Mouse (Mus musculus) macrophage (primary cell): Measurements from ENCODE around the gene Ptpn4. TPM values are rescaled to one million over a fixed set of nuclear protein-coding genes. Genes with fewer than 3 reads are reported as not detected.

Experiments used
- H3K27ac ChIP-seq: fragments of 350-480 bp; formaldehyde crosslinking; 2 replicates; pipeline ENCODE4 v1.9.0; 2021
- H3K36me3 ChIP-seq: fragments of 350-480 bp; formaldehyde crosslinking; 2 replicates; pipeline ENCODE4 v1.9.0; 2021; ENCODE audit errors: inconsistent target
- H3K4me3 ChIP-seq: fragments of 350-480 bp; formaldehyde crosslinking; 2 replicates; pipeline ENCODE4 v1.9.0; 2021; ENCODE audit errors: inconsistent target
- H3K79me2 ChIP-seq: fragments of 350-480 bp; formaldehyde crosslinking; 2 replicates; pipeline ENCODE4 v1.9.0; 2021; ENCODE audit errors: inconsistent target
- WGBS: methylation state at CpG from one replicate; pipeline ENCODE4 v1.1.7; 2026; ENCODE audit warnings: inconsistent platforms; ENCODE audit not compliant: missing documents; 5-methylcytosine and 5-hydroxymethylcytosine counted together
- polyA plus RNA-seq: library from polyadenylated mRNA; stranded (reverse); fragments of 250-400 nt; gene quantifications from 3 replicates; pipeline ENCODE4 v1.2.4, GENCODE M21; 2018; ENCODE audit warnings: inconsistent platforms

Gene Ptpn4
- polyA plus RNA-seq, 1 experiment from 2014 or later, result 2.2 TPM

GRCm38 (mm10) chr1:119843121-119843520 is 5.7 kb upstream of the Ptpn4 start:
- H3K27ac ChIP-seq, result no peak overlapping the region
- no peaks in the 10 kb centered on the region for H3K36me3 ChIP-seq
- H3K79me2 ChIP-seq, result no peaks in the 10 kb centered on the region
- WGBS, result 97% methylated on average over 3 of the region's 3 CpGs
- H3K4me3 ChIP-seq, result no peak overlapping the region

- no peak overlapping the region for H3K4me3 ChIP-seq
- H3K36me3 ChIP-seq, result no peaks in the 10 kb centered on the region
- H3K79me2 ChIP-seq, result no peaks in the 10 kb centered on the region
- no peak overlapping the region for H3K27ac ChIP-seq
- 46% methylated on average over 3 of the region's 3 CpGs for WGBS
Measured at GRCm38 (mm10) chr1:119838241-119838640, 828 bp upstream of the Ptpn4 start.

- H3K4me3 ChIP-seq, result peak overlapping the region; percentile 55
- H3K36me3 ChIP-seq, result no peaks in the 10 kb centered on the region
- no peaks in the 10 kb centered on the region for H3K79me2 ChIP-seq
- H3K27ac ChIP-seq, result no peak overlapping the region
- WGBS, result 1% methylated on average over 25 of the region's 31 CpGs
Measured at GRCm38 (mm10) chr1:119836479-119837015, 866 bp downstream of the Ptpn4 start.

- H3K4me3 ChIP-seq, result peak overlapping the region; percentile 55; the same call in 1 of the 2 replicates
- no peaks in the 10 kb centered on the region for H3K36me3 ChIP-seq
- 38% methylated on average over 9 of the region's 9 CpGs for WGBS
- H3K79me2 ChIP-seq, result no peaks in the 10 kb centered on the region
- no peak overlapping the region for H3K27ac ChIP-seq
Measured at GRCm38 (mm10) chr1:119835726-119836478, 1.5 kb downstream of the Ptpn4 start.

GRCm38 (mm10) chr1:119828160-119828559 is 9.3 kb downstream of the Ptpn4 start:
- WGBS, result 100% methylated on average over 1 of the region's 1 CpGs
- Histone ChIP-seq H3K79me2 (no peaks in the 10 kb centered on the region), H3K27ac (no peak overlapping the region), H3K36me3 (no peaks in the 10 kb centered on the region), H3K4me3 (no peak overlapping the region)

GRCm38 (mm10) chr1:119818704-119819103 is 18.7 kb downstream of the Ptpn4 start:
- Histone ChIP-seq H3K4me3 (no peak overlapping the region), H3K27ac (no peak overlapping the region), H3K79me2 (no peaks in the 10 kb centered on the region), H3K36me3 (no peaks in the 10 kb centered on the region)
- WGBS, result 64% methylated on average over 1 of the region's 1 CpGs

- Histone ChIP-seq H3K79me2 (no peaks in the 10 kb centered on the region), H3K36me3 (no peaks in the 10 kb centered on the region), H3K27ac (no peak overlapping the region), H3K4me3 (no peak overlapping the region)
- WGBS, result 100% methylated on average over 1 of the region's 1 CpGs
Measured at GRCm38 (mm10) chr1:119807707-119808106, 29.7 kb downstream of the Ptpn4 start.

GRCm38 (mm10) chr1:119805984-119806383 is 31.4 kb downstream of the Ptpn4 start:
- H3K4me3 ChIP-seq, result no peak overlapping the region
- WGBS, result 79% methylated on average over 2 of the region's 2 CpGs

GRCm38 (mm10) chr1:119804586-119804985 is 32.8 kb downstream of the Ptpn4 start:
- Histone ChIP-seq H3K27ac (no peak overlapping the region), H3K36me3 (no peaks in the 10 kb centered on the region), H3K4me3 (no peak overlapping the region), H3K79me2 (no peaks in the 10 kb centered on the region)
- 18% methylated on average over 1 of the region's 1 CpGs for WGBS

More at GRCm38 (mm10) chr1:119805984-119806383, 31.4 kb downstream of the Ptpn4 start:
- no peaks in the 10 kb centered on the region for H3K79me2 ChIP-seq
- no peak overlapping the region for H3K27ac ChIP-seq
- no peaks in the 10 kb centered on the region for H3K36me3 ChIP-seq

- H3K79me2 ChIP-seq, result no peaks in the 10 kb centered on the region
- no peak overlapping the region for H3K27ac ChIP-seq
- H3K36me3 ChIP-seq, result no peaks in the 10 kb centered on the region
Measured at GRCm38 (mm10) chr1:119795174-119795573, 42.2 kb downstream of the Ptpn4 start.

GRCm38 (mm10) chr1:119794342-119794741 is 43.1 kb downstream of the Ptpn4 start:
- Histone ChIP-seq H3K4me3 (no peak overlapping the region), H3K27ac (no peak overlapping the region), H3K79me2 (no peaks in the 10 kb centered on the region), H3K36me3 (no peaks in the 10 kb centered on the region)
- WGBS, result 100% methylated on average over 1 of the region's 1 CpGs

More at GRCm38 (mm10) chr1:119795174-119795573, 42.2 kb downstream of the Ptpn4 start:
- no peak overlapping the region for H3K4me3 ChIP-seq

- no peaks in the 10 kb centered on the region for H3K79me2 ChIP-seq
- 92% methylated on average over 1 of the region's 1 CpGs for WGBS
- no peak overlapping the region for H3K4me3 ChIP-seq
- H3K27ac ChIP-seq, result no peak overlapping the region
- no peaks in the 10 kb centered on the region for H3K36me3 ChIP-seq
Measured at GRCm38 (mm10) chr1:119790616-119791015, 46.8 kb downstream of the Ptpn4 start.

- H3K36me3 ChIP-seq, result no peaks in the 10 kb centered on the region
- H3K27ac ChIP-seq, result no peak overlapping the region
- 43% methylated on average over 2 of the region's 2 CpGs for WGBS
- no peaks in the 10 kb centered on the region for H3K79me2 ChIP-seq
- no peak overlapping the region for H3K4me3 ChIP-seq
Measured at GRCm38 (mm10) chr1:119775915-119776314, 61.5 kb downstream of the Ptpn4 start.

GRCm38 (mm10) chr1:119735692-119736091 is 101.7 kb downstream of the Ptpn4 start:
- no peaks in the 10 kb centered on the region for H3K79me2 ChIP-seq
- H3K36me3 ChIP-seq, result no peaks in the 10 kb centered on the region
- H3K27ac ChIP-seq, result no peak overlapping the region
- no peak overlapping the region for H3K4me3 ChIP-seq

GRCm38 (mm10) chr1:119734801-119735200 is 102.6 kb downstream of the Ptpn4 start:
- no peaks in the 10 kb centered on the region for H3K36me3 ChIP-seq
- no peak overlapping the region for H3K27ac ChIP-seq
- H3K4me3 ChIP-seq, result no peak overlapping the region
- no peaks in the 10 kb centered on the region for H3K79me2 ChIP-seq
- WGBS, result 95% methylated on average over 1 of the region's 1 CpGs
